Comparison of ENCODE assay signal across 8 mouse cellular contexts in the genomic region with DNA sequence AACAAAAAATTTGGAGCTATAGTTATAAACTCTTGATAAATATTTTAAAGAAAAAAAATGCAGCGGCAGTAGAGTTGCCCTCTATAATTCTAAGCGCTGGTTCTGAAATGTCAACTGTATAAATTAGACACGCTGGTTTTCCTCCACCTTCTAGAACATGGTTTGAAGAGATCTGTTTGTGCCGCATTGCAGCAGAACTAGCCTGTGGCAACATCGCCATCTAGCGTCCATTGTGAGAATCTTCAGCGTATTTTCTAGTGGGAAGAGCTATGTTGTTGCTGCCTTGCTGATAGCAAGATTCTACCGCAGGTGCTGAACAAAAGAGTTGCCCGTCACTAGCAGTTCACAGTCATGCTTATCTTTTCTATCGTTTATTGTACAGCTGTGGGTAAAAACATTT.
DNase-seq lines count a peak whose midpoint lies in the region; ATAC-seq lines count a peak whose summit lies in the region.

No protein-coding gene starts in this region.

- WGBS in intestine, embryonic 16.5 days, result 4% methylated on average over 10 of the region's 10 CpGs
- 5% methylated on average over 10 of the region's 10 CpGs for WGBS in midbrain, embryonic 13.5 days

- no peak overlapping the region for H3K4me2 ChIP-seq in intestine, embryonic 16.5 days (ENCODE audit: low read depth, low read length)
- H3K4me2 ChIP-seq in midbrain, embryonic 13.5 days (replicated peaks), result no peak overlapping the region

- H3K36me3 ChIP-seq in intestine, embryonic 16.5 days (ENCODE audit: control insufficient read depth, insufficient read depth, low read length), result no peaks in the 10 kb centered on the region
- H3K36me3 ChIP-seq in midbrain, embryonic 13.5 days, result no peaks in the 10 kb centered on the region

- H3K9me3 ChIP-seq in intestine, embryonic 16.5 days (ENCODE audit: control insufficient read depth, low read length), result no peaks in the 10 kb centered on the region
- H3K9me3 ChIP-seq in midbrain, embryonic 13.5 days, result no peaks in the 10 kb centered on the region

- H3K27ac ChIP-seq in intestine, embryonic 16.5 days (ENCODE audit: low read length), result no peak overlapping the region
- no peak overlapping the region for H3K27ac ChIP-seq in midbrain, embryonic 13.5 days

- H3K9ac ChIP-seq in intestine, embryonic 16.5 days (ENCODE audit: low read depth, low read length), result no peak overlapping the region
- H3K9ac ChIP-seq in midbrain, embryonic 13.5 days (replicated peaks), result no peak overlapping the region

- peak; percentile 99 for ATAC-seq in common myeloid progenitor, adult 5-6 weeks (replicated peaks; ENCODE audit: low read depth, poor library complexity, severe bottlenecking)
- ATAC-seq in intestine, embryonic 16.5 days, result peak; percentile 84
- peak; percentile 84 for ATAC-seq in midbrain, embryonic 13.5 days

- no peak overlapping the region for H3K4me3 ChIP-seq in intestine, embryonic 16.5 days (ENCODE audit: low read length)
- no peak overlapping the region for H3K4me3 ChIP-seq in midbrain, embryonic 13.5 days (replicated peaks)

- DNase-seq in ovary, adult 18-20 months (ENCODE audit: low spot score), result peak; percentile 36
- no peak for DNase-seq in ovary, postnatal 10 days (ENCODE audit: low spot score)
- peak; percentile 50 for DNase-seq in gastrocnemius, postnatal 14 days
- DNase-seq in left cerebral cortex, postnatal 14 days (ENCODE audit: low spot score in 2 of 2), result peak; percentile 56 to 78
- DNase-seq in spleen, postnatal 4 days (ENCODE audit: low spot score in 2 of 2), result peak; percentile 39 to 73

- intact Hi-C loops in gastrocnemius, postnatal 14 days (cut with DNase I; ENCODE audit: low total_unique reads), result loop anchor here (2.0 kb wide), 1 partner anchor 179 kb away; no protein-coding TSS in a partner anchor
- intact Hi-C loops in left cerebral cortex, postnatal 14 days (cut with DNase I), result loop anchor here (1.0 kb wide), 1 partner anchor 178 kb away; no protein-coding TSS in a partner anchor

- no peaks in the 10 kb centered on the region for H3K4me1 ChIP-seq in intestine, embryonic 16.5 days (ENCODE audit: control insufficient read depth, insufficient read depth, low read length)
- H3K4me1 ChIP-seq in midbrain, embryonic 13.5 days (replicated peaks), result no peaks in the 10 kb centered on the region

- H3K27me3 ChIP-seq in intestine, embryonic 16.5 days (replicated peaks; ENCODE audit: control insufficient read depth, insufficient read depth, low read length), result no peaks in the 10 kb centered on the region
- H3K27me3 ChIP-seq in midbrain, embryonic 13.5 days, result no peaks in the 10 kb centered on the region
